Mouse (Mus musculus) kidney, postnatal 0 days (tissue): ENCODE data around the gene Smad3. TPM values are rescaled to one million over a fixed set of nuclear protein-coding genes. Genes with fewer than 3 reads are reported as not detected.

Experiments used
- ATAC-seq: fragments of 200-750 bp; cut with Nextera tagmentation; replicated peaks from 2 replicates; pipeline ENCODE4 v1.8.0; 2017; ENCODE audit warnings: low read depth, moderate number of reproducible peaks, moderate TSS enrichment, moderate library complexity; ENCODE audit not compliant: low FRiP score
- DNase-seq: peaks from one replicate; pipeline ENCODE4 v3.0.0-alpha.2; 2016; ENCODE audit warnings: low spot score
- H3K27ac ChIP-seq: fragments of 300-500 bp; sonication (generic); 2 replicates; pipeline ENCODE4 v1.5.1; 2014; ENCODE audit warnings: mild to moderate bottlenecking
- H3K27me3 ChIP-seq: fragments of 300-500 bp; sonication (generic); 2 replicates; pipeline ENCODE4 v1.6.1; 2014; ENCODE audit warnings: low read length, mixed read lengths; ENCODE audit not compliant: insufficient read depth
- H3K36me3 ChIP-seq: fragments of 300-500 bp; sonication (generic); 2 replicates; pipeline ENCODE4 v1.6.1; 2014; ENCODE audit warnings: low read length, mixed read lengths; ENCODE audit not compliant: insufficient read depth
- H3K4me1 ChIP-seq: fragments of 300-500 bp; sonication (generic); replicated peaks from 2 replicates; pipeline ENCODE4 v1.6.1; 2014; ENCODE audit warnings: antibody characterized with exemption, low read length, mixed read lengths; ENCODE audit not compliant: insufficient read depth
- H3K4me2 ChIP-seq: fragments of 300-500 bp; sonication (generic); 2 replicates; pipeline ENCODE4 v1.6.1; 2014; ENCODE audit warnings: mild to moderate bottlenecking, low read length, moderate library complexity, mixed read lengths
- H3K4me3 ChIP-seq: fragments of 300-500 bp; sonication (generic); replicated peaks from 2 replicates; pipeline ENCODE4 v1.5.1; 2014; ENCODE audit warnings: low read depth, low read length
- H3K9ac ChIP-seq: fragments of 300-500 bp; sonication (generic); 2 replicates; pipeline ENCODE4 v1.6.1; 2014; ENCODE audit warnings: low read depth, low read length
- H3K9me3 ChIP-seq: fragments of 300-500 bp; sonication (generic); replicated peaks from 2 replicates; pipeline ENCODE4 v1.6.1; 2016; ENCODE audit warnings: low read length, inconsistent platforms, mixed read lengths
- CTCF ChIP-seq: IDR thresholded peaks from 2 replicates; pipeline ENCODE4 v1.5.1; 2016; ENCODE audit warnings: antibody characterized with exemption, low read depth, mild to moderate bottlenecking, moderate library complexity
- WGBS: fragments of 180-500 bp; shearing (Covaris S2); extraction: QIAGEN DNeasy Blood & Tissue Kit; methylation state at CpG from one replicate; pipeline ENCODE4 v1.1.7; 2014; 5-methylcytosine and 5-hydroxymethylcytosine counted together
- polyA plus RNA-seq: library from polyadenylated mRNA; unstranded; fragments of >200 nt; fragmentation: Nextera tagmentation; extraction: Ambion mirVana; gene quantifications from 2 replicates; pipeline ENCODE4 v1.2.1, GENCODE M21; 2015

The Smad3 gene
- polyA plus RNA-seq, 1 experiment from 2014 or later, result 20.0 TPM

GRCm38 (mm10) chr9:63760783-63761182, 3.0 kb upstream of the Smad3 start:
- no peak for TF ChIP-seq CTCF
- DNase-seq (no peak), ATAC-seq (no peak)
- no peaks in the 10 kb centered on the region for H3K27me3 ChIP-seq
- H3K27ac ChIP-seq, result peak overlapping the region; percentile 42; the same call in 1 of the 2 replicates
- H3K36me3 ChIP-seq, result no peaks in the 10 kb centered on the region
- peaks cover 17% of the 10 kb centered on the region for H3K4me1 ChIP-seq
- no peak overlapping the region for H3K4me3 ChIP-seq
- H3K9me3 ChIP-seq, result no peaks in the 10 kb centered on the region
- H3K4me2 ChIP-seq, result no peak overlapping the region
- 80% methylated on average over 7 of the region's 7 CpGs for WGBS
- no peak overlapping the region for H3K9ac ChIP-seq

GRCm38 (mm10) chr9:63759973-63760722, 2.4 kb upstream of the Smad3 start:
- Histone ChIP-seq H3K36me3 (no peaks in the 10 kb centered on the region), H3K4me3 (no peak overlapping the region), H3K4me1 (peaks cover 23% of the 10 kb centered on the region), H3K9ac (no peak overlapping the region), H3K9me3 (no peaks in the 10 kb centered on the region), H3K27me3 (no peaks in the 10 kb centered on the region), H3K27ac (peak overlapping the region; percentile 98), H3K4me2 (no peak overlapping the region)
- DNase-seq (no peak), ATAC-seq (peak; percentile 29)
- WGBS, result 67% methylated on average over 7 of the region's 7 CpGs
- no peak; the same call in 1 of the 2 replicates for TF ChIP-seq CTCF

GRCm38 (mm10) chr9:63758641-63759391, 1.0 kb upstream of the Smad3 start:
- Histone ChIP-seq H3K4me1 (peaks cover 36% of the 10 kb centered on the region), H3K27me3 (no peaks in the 10 kb centered on the region), H3K9me3 (no peaks in the 10 kb centered on the region), H3K27ac (peak overlapping the region; percentile 98), H3K4me3 (peak overlapping the region; percentile 87), H3K4me2 (peak overlapping the region; percentile 88), H3K36me3 (no peaks in the 10 kb centered on the region), H3K9ac (peak overlapping the region; percentile 81)
- TF ChIP-seq CTCF, result no peak
- DNase-seq, result peak; percentile 74
- 4% methylated on average over 23 of the region's 23 CpGs for WGBS
- no peak for ATAC-seq

GRCm38 (mm10) chr9:63757462-63757772, 377 bp downstream of the Smad3 start:
- Histone ChIP-seq H3K27me3 (no peaks in the 10 kb centered on the region), H3K9ac (peak overlapping the region; percentile 81), H3K4me1 (peaks cover 45% of the 10 kb centered on the region), H3K27ac (peak overlapping the region; percentile 98), H3K4me3 (peak overlapping the region; percentile 87), H3K36me3 (no peaks in the 10 kb centered on the region), H3K9me3 (no peaks in the 10 kb centered on the region), H3K4me2 (peak overlapping the region; percentile 88)
- 0% methylated on average over 25 of the region's 26 CpGs for WGBS
- ATAC-seq, result no peak
- DNase-seq, result peak; percentile 59
- no peak for TF ChIP-seq CTCF

GRCm38 (mm10) chr9:63756581-63757461, 973 bp downstream of the Smad3 start:
- Histone ChIP-seq H3K9ac (peak overlapping the region; percentile 81), H3K4me2 (peak overlapping the region; percentile 88), H3K4me3 (peak overlapping the region; percentile 87), H3K27me3 (no peaks in the 10 kb centered on the region), H3K27ac (peak overlapping the region; percentile 98), H3K36me3 (no peaks in the 10 kb centered on the region), H3K9me3 (no peaks in the 10 kb centered on the region), H3K4me1 (peaks cover 50% of the 10 kb centered on the region)
- no peak for TF ChIP-seq CTCF
- WGBS, result 1% methylated on average over 46 of the region's 47 CpGs
- no peak for ATAC-seq
- DNase-seq, result peak; percentile 70
